Mouse (Mus musculus): ENCODE results near the gene Fam219b. TPM values are rescaled to one million over a fixed set of nuclear protein-coding genes. Genes with fewer than 3 reads are reported as not detected.
A peak's percentile ranks its signal among the peaks of the same experiment; 100 is the strongest.

Gene Fam219b
- total RNA-seq, 2 experiments from 2014 or later, result 21.5 to 24.7 TPM

GRCm38 (mm10) chr9:57522114-57522860 is 15.0 kb upstream of the Fam219b start:
- no peak for DNase-seq (ENCODE audit: extremely low spot score in 1 of 2, low spot score in 2 of 2)
- intact Hi-C loops (cut with DNase I), result loop anchor here (5.0 kb wide), 2 partner anchors 35 to 135 kb away; no protein-coding TSS in a partner anchor

GRCm38 (mm10) chr9:57522861-57523246 is 14.5 kb upstream of the Fam219b start:
- no peak for DNase-seq (ENCODE audit: extremely low spot score in 1 of 2, low spot score in 2 of 2)
- intact Hi-C loops (cut with DNase I), result loop anchor here (5.0 kb wide), 2 partner anchors 36 to 134 kb away; no protein-coding TSS in a partner anchor

GRCm38 (mm10) chr9:57523754-57524153 is 13.6 kb upstream of the Fam219b start:
- intact Hi-C loops (cut with DNase I), result loop anchor here (5.0 kb wide), 2 partner anchors 36 to 134 kb away; no protein-coding TSS in a partner anchor

GRCm38 (mm10) chr9:57524439-57524838 is 12.9 kb upstream of the Fam219b start:
- intact Hi-C loops (cut with DNase I), result loop anchor here (5.0 kb wide), 2 partner anchors 37 to 133 kb away; no protein-coding TSS in a partner anchor
- no peak for DNase-seq (ENCODE audit: extremely low spot score in 1 of 2, low spot score in 2 of 2)

More at GRCm38 (mm10) chr9:57523754-57524153, 13.6 kb upstream of the Fam219b start:
- DNase-seq (ENCODE audit: extremely low spot score in 1 of 2, low spot score in 2 of 2), result no peak

GRCm38 (mm10) chr9:57525516-57525915 is 11.8 kb upstream of the Fam219b start:
- no peak for DNase-seq (ENCODE audit: extremely low spot score in 1 of 2, low spot score in 2 of 2)
- intact Hi-C loops (cut with DNase I), result no loop called here

GRCm38 (mm10) chr9:57526435-57526834 is 10.9 kb upstream of the Fam219b start:
- intact Hi-C loops (cut with DNase I), result no loop called here
- DNase-seq (ENCODE audit: extremely low spot score in 1 of 2, low spot score in 2 of 2), result no peak

- intact Hi-C loops (cut with DNase I), result no loop called here
- DNase-seq (ENCODE audit: extremely low spot score in 1 of 2, low spot score in 2 of 2), result no peak
Observed at GRCm38 (mm10) chr9:57531946-57532345, 5.4 kb upstream of the Fam219b start.

GRCm38 (mm10) chr9:57536362-57536761 is 966 bp upstream of the Fam219b start:
- intact Hi-C loops (cut with DNase I), result no loop called here
- no peak for DNase-seq (ENCODE audit: extremely low spot score in 1 of 2, low spot score in 2 of 2)

- peak in 1 of 2 experiments; percentile 47 for DNase-seq (ENCODE audit: extremely low spot score in 1 of 2, low spot score in 2 of 2)
- intact Hi-C loops (cut with DNase I), result no loop called here
Observed at GRCm38 (mm10) chr9:57537728-57538181, 427 bp downstream of the Fam219b start.

- intact Hi-C loops (cut with DNase I), result no loop called here
- no peak for DNase-seq (ENCODE audit: extremely low spot score in 1 of 2, low spot score in 2 of 2)
Observed at GRCm38 (mm10) chr9:57539550-57539949, 2.2 kb downstream of the Fam219b start.

- intact Hi-C loops (cut with DNase I), result loop anchor here (5.0 kb wide), 1 partner anchor 111 kb away; the partner anchor contains the start of gene Csk
- DNase-seq (ENCODE audit: extremely low spot score in 1 of 2, low spot score in 2 of 2), result no peak
Observed at GRCm38 (mm10) chr9:57541312-57541711, 4.0 kb downstream of the Fam219b start.

- intact Hi-C loops (cut with DNase I), result loop anchor here (5.0 kb wide), 1 partner anchor 108 kb away; the partner anchor contains the start of gene Csk
- DNase-seq (ENCODE audit: extremely low spot score in 1 of 2, low spot score in 2 of 2), result no peak
Observed at GRCm38 (mm10) chr9:57543951-57544350, 6.6 kb downstream of the Fam219b start.

GRCm38 (mm10) chr9:57547287-57547686 is 10.0 kb downstream of the Fam219b start:
- intact Hi-C loops (cut with DNase I), result no loop called here
- DNase-seq (ENCODE audit: extremely low spot score in 1 of 2, low spot score in 2 of 2), result no peak

GRCm38 (mm10) chr9:57547869-57548268 is 10.5 kb downstream of the Fam219b start:
- intact Hi-C loops (cut with DNase I), result no loop called here
- DNase-seq (ENCODE audit: extremely low spot score in 1 of 2, low spot score in 2 of 2), result no peak

- intact Hi-C loops (cut with DNase I), result no loop called here
- DNase-seq (ENCODE audit: extremely low spot score in 1 of 2, low spot score in 2 of 2), result no peak
Observed at GRCm38 (mm10) chr9:57549186-57549585, 11.9 kb downstream of the Fam219b start.

GRCm38 (mm10) chr9:57550126-57550862 is 13.0 kb downstream of the Fam219b start:
- DNase-seq (ENCODE audit: extremely low spot score in 1 of 2, low spot score in 2 of 2), result no peak
- intact Hi-C loops (cut with DNase I), result no loop called here

- DNase-seq (ENCODE audit: extremely low spot score in 1 of 2, low spot score in 2 of 2), result peak; percentile 76 to 82
- intact Hi-C loops (cut with DNase I), result no loop called here
Observed at GRCm38 (mm10) chr9:57552139-57552887, 15.0 kb downstream of the Fam219b start, which contains the start of gene Mpi. Gene Mpi, minus strand, starts transcription at chr9:57552763.

- intact Hi-C loops (cut with DNase I), result no loop called here
- DNase-seq (ENCODE audit: extremely low spot score in 1 of 2, low spot score in 2 of 2), result no peak
Observed at GRCm38 (mm10) chr9:57553119-57553518, 15.8 kb downstream of the Fam219b start.

GRCm38 (mm10) chr9:57554753-57555152 is 17.4 kb downstream of the Fam219b start:
- intact Hi-C loops (cut with DNase I), result no loop called here
- DNase-seq (ENCODE audit: extremely low spot score in 1 of 2, low spot score in 2 of 2), result no peak

All from left cerebral cortex, postnatal 10 days (tissue).